Mouse (Mus musculus) lung, postnatal 36 days (tissue): ENCODE results near the gene Prrx1.

ENCODE experiments used
- DNase-seq: peaks from one replicate; pipeline ENCODE4 v3.0.0; 2022; ENCODE audit warnings: mixed read lengths

The Prrx1 gene

DNA sequence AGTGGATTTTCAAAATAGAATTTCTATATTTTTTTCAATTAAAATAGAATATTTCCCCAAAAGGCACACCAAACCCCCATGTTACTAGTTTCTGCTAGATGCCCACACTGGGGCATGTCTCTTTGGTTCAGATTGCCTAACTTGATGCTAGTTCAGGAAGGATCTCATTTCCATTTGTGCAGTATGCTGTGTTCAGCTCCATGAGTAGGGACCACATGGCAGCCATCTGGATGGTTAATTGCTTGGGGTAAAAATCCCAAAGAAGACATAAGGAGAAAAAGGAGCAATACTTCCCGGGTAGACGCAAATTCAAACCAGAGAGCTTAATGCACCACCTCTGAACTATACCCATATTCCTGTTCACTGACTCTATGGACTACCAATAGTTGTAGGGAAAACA lies 57.6 kb downstream of the Prrx1 start:
- no peak for DNase-seq

DNA sequence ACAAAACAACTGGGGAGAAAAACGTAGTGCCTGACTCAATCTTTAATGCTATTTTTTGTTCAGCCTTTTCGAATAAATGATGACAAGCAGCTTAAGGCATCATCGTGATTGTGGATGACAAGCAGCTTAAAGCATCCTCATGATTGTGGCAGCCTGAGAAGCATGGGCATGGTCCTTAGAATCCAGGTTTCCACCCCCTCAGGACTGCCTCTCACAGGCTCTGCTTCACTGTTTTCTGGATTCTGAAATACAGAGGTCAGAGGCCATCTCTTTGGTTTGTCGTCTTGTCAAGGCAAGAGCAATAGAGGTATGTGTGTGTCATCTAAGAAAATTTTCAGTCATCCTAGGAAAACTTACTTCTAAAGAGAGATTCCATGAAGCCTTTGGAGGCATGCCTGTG lies 60.7 kb downstream of the Prrx1 start:
- DNase-seq = no peak

DNA sequence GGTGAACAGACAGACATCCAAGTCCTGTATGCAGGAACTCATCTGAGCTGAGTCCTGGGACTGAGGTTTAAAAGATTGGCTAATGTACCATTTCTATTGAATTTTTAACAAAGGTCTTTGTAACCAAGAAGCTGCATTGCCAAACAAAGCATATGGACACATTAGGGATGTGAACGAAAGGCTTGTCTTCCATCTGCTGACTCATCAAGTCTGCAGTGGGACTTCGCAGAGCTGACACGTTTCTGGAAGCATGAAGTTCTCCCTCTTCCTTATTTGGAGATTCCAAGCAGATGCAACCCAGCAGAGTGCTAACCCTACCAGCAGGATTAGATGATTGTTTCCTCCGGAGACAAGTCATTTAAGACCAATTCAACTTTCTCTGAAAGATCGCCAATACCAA lies 61.2 kb downstream of the Prrx1 start:
- no peak for DNase-seq

DNA sequence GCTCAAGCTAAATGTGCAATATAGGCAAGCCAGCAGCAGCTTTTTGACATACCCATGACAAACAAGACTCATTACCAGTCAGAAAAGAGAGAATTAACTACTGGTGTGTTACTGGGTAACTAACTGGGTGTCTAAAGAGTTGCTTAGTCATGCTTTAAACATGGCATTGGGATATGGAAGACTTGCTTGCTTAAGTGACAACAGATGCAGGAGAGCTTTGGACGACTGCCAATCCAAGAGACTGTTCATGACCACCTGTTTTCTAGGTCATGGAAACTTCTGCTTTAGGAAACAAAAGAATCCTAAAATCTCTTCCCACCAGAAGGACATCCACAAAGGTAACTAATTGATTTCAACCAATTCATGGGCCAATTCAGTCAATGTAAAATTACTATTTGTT lies 61.7 kb downstream of the Prrx1 start:
- DNase-seq = no peak

DNA sequence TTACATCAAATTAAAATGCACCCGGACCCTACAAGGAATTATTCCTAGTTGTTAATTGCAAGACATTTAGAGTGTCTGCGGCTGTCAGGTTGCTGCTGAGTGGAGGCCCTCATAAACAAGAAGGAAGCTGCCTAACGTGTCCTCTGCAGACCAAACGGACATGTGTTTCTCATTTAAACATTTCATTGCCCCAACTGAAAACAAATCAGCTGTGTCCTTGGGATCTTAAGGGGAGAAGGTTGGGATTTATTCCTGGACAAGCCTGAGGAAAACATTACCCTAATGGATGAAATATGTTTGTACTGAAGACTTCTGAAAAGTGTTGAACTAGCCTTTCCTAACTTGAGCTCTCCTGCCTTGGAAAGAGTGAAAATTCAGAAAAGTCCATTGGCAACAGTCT lies 74.6 kb downstream of the Prrx1 start:
- DNase-seq = no peak

DNA sequence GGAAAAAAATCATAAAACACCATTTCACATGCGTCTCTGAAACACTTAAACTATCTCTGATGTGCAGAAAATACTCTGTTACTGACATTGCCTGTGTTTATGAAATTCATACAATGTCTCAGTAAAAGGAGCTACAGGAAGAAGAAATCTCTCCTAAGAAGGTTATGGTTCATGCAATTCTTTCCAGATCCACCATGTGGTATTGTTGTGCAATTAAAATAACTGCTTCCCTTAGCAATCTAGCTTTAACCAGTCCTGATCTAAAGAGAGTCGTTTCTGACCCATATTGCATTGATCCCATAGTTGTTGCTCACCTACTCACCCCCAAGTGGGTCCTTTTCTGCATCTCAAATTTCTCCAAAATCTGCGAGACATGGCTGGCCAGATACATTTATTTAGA lies 82.3 kb downstream of the Prrx1 start:
- no peak for DNase-seq

DNA sequence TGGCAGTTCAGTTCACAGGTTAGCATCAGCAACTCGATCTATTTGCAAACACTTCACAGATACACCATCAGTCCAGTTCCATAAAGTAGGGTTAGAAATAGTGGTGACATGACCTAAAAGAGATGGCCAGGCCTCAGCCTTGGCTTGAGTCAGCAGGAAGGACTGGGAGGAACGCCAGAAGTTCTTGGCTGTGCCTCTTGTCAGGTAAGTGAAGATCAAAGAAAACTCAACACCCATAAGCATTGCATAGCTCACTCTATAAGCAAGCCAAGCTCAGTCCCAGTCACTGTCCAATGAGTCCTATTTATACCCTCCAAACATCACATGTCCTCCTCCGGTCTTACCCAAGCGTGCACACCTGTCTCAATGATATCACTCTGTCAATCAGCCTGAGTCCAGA lies 87.2 kb downstream of the Prrx1 start:
- peak; percentile 1 for DNase-seq

DNA sequence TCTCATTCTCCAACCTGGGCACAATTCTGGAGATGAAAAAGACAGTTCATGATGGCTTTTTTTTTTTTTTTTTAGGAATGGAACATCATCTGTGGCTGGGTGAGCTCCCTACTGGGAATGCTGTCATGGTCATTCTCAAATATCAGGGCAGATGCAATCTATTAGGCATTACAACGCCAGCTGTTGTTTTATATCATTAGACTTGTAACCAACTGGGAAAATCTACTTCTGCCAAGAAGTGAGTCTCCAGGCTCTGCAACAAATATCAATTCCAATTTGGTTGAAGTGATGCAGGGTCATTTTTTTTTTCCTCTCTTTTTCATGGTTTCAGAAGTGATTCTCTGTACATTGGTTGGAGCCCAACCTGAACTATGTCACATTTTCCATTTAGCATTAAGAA lies 91.7 kb downstream of the Prrx1 start:
- no peak for DNase-seq

DNA sequence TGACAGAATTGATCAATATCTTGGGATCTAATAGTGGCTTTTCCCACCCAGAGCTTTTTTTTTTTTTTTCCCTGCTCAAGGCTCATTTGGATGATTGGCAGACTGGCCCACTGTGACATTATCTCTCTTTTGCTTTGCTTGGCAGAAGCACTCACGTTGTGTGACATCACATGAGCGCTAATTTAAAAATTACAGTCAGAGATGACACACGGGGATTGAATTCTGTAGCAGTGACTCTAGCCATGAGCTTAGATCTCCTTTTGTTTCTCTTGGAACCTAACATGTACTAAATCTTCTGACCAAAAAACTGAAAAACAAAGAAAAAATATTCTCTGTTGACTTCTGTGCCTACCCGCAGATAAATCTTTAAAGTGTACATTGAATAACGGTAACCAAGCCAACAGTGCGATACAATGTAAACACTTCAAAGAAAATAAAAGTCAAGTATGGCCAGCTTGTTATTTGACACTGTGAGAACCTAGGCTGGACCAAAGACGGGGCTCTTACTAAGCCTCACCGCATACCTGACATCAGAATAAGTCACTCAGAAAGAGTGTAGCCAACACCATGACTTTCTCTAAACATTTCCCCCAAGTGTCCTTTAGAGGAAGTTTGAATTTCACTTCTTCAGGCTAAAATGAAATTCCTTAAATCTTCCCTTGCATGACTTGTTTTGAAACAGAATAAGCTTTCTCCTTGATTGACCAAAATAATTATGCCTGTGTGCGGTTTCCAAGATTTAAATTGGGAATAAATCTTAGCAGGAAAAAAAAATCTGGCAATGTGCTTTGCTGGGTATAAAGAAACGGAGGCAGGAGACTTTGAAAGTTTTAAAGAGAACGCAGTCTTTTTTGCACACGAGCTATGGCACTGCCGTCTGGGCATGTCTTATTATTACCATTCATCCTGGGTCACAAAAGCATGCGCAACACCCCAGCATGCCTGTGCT lies 104.3 kb downstream of the Prrx1 start:
- DNase-seq = peak; percentile 3

DNA sequence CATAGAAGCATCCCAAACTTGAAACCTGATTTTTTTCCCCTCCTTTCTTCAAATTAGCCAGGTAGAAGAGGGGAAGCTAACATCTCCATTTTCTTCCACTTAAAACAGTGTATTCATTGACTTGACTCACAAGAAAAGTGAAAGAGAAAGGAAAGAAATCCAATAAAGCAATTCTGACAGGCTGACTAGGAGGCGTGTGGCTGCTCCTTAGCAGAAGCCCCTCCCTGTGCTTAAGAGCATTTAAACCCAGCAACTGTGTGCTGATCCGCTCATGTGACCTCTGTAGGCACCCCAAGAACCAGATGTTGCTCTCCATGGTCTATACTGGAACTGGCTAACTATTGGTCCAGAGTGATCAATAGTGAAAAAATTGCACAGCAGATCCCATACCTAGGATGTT lies 114.7 kb downstream of the Prrx1 start:
- DNase-seq = no peak

DNA sequence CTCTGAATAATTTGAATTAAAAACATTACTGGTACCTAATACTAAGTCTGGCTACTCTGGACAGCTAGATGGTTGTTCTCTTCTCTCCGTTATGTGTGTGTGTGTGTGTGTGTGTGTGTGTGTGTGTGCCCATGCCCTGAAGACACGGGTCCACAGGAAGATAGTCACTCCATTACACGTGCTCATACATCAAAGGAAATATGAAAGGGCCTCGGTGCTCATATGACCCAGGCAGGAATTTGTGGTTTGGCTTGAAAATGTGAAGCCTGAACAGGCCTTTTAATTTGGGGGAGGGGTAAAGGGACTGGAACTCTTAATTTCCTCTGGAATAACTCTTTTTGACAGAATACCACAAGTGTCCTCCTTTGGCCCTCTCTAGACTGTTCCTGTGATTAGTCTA lies 115.5 kb downstream of the Prrx1 start:
- DNase-seq = no peak
